Mouse (Mus musculus): ENCODE measurements around the gene Egfr. TPM values are rescaled to one million over a fixed set of nuclear protein-coding genes. Genes with fewer than 3 reads are reported as not detected.
A peak's percentile ranks its signal among the peaks of the same experiment; 100 is the strongest.

The Egfr gene
- polyA plus RNA-seq (2014; fragmentation: Nextera tagmentation; extraction: Ambion mirVana), result 2.4 and 3.7 TPM in 2 replicates

- ATAC-seq (replicated peaks; ENCODE audit: low FRiP score), result peak; percentile 74
- Histone ChIP-seq H3K27ac (ENCODE audit: low read depth, low read length) (no peak within 1 kb of the TSS), H3K36me3 (ENCODE audit: control insufficient read depth, insufficient read depth, low read length) (no peaks in the 10 kb centered on the region), H3K27me3 (replicated peaks; ENCODE audit: control insufficient read depth, insufficient read depth, low read length) (peaks cover 41% of the 10 kb centered on the region), H3K9ac (ENCODE audit: low read depth, low read length) (peak within 1 kb of the TSS; percentile 37), H3K4me2 (peak within 1 kb of the TSS; percentile 77), H3K9me3 (ENCODE audit: control insufficient read depth, low read length) (no peaks in the 10 kb centered on the region), H3K4me3 (ENCODE audit: low read depth, low read length) (peak within 1 kb of the TSS; percentile 59), H3K4me1 (replicated peaks; ENCODE audit: control insufficient read depth, insufficient read depth, low read length) (no peaks in the 10 kb centered on the region)
- 3% methylated on average over 21 of the region's 21 CpGs for WGBS
- peak; percentile 41 for DNase-seq (ENCODE audit: low spot score)
Measured at GRCm38 (mm10) chr11:16752007-16752348, at the start of gene Egfr. TSS of gene Egfr (plus strand) at chr11:16752203.

DNA sequence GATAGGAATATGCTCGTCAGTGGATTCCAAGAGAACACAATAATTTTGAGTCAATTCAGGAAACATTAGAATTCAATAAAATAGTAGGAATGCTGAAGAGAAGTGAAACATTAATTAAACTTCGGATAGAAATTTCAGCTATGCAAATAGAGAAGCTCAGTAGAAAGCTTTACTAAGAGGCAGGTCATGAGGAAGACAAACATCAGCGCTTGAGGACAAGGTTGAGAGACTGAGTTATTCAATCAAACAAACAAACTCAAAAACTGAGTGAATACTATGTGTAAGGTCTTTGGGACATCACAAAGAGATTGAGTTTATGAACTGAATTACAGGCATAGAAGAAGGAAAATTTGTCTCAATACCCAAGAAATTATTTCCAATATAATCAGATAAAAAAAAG is 48.8 kb upstream of the Egfr start:
- H3K27me3 ChIP-seq (replicated peaks; ENCODE audit: control insufficient read depth, insufficient read depth, low read length), result no peaks in the 10 kb centered on the region
- H3K4me3 ChIP-seq (ENCODE audit: low read depth, low read length), result no peak overlapping the region
- WGBS, result 79% methylated on average over 3 of the region's 3 CpGs
- no peaks in the 10 kb centered on the region for H3K9me3 ChIP-seq (ENCODE audit: control insufficient read depth, low read length)
- no peaks in the 10 kb centered on the region for H3K36me3 ChIP-seq (ENCODE audit: control insufficient read depth, insufficient read depth, low read length)
- DNase-seq (ENCODE audit: low spot score) (no peak), ATAC-seq (replicated peaks; ENCODE audit: low FRiP score) (no peak)
- no peak overlapping the region for H3K9ac ChIP-seq (ENCODE audit: low read depth, low read length)
- no peak overlapping the region for H3K27ac ChIP-seq (ENCODE audit: low read depth, low read length)
- H3K4me1 ChIP-seq (replicated peaks; ENCODE audit: control insufficient read depth, insufficient read depth, low read length), result no peaks in the 10 kb centered on the region
- no peak overlapping the region for H3K4me2 ChIP-seq

DNA sequence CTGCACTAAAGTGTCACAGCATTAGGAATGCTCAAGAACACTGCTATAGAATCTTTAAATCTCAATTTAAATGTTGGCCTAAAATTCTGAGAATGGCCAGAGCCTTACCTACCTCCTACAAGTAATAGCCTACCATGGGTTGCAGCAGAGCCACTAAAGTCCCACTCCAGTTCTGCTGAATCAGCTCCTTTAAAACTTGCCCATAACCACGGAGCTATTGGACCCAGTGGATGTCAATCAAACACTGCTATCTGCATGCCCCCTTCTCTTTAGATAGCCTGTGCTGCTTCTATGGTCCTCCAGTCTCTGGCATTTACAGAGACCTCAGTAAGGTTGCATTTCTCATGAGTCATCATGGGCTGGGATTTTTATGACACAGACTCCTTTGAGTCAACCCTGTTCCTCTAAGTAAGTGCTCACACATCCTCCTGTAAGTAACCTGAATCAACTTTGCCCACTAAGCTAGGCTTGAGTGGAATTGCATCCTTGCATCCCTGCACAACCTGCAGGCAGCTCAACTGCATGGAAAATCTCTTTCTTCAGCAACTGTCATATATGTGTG is 16.8 kb upstream of the Egfr start:
- no peaks in the 10 kb centered on the region for H3K4me1 ChIP-seq (replicated peaks; ENCODE audit: control insufficient read depth, insufficient read depth, low read length)
- H3K9ac ChIP-seq (ENCODE audit: low read depth, low read length), result no peak overlapping the region
- WGBS, result 26% methylated on average over 1 of the region's 1 CpGs
- ATAC-seq (replicated peaks; ENCODE audit: low FRiP score) (no peak), DNase-seq (ENCODE audit: low spot score) (no peak)
- H3K9me3 ChIP-seq (ENCODE audit: control insufficient read depth, low read length), result no peaks in the 10 kb centered on the region
- H3K27me3 ChIP-seq (replicated peaks; ENCODE audit: control insufficient read depth, insufficient read depth, low read length), result no peaks in the 10 kb centered on the region
- H3K4me3 ChIP-seq (ENCODE audit: low read depth, low read length), result no peak overlapping the region
- H3K27ac ChIP-seq (ENCODE audit: low read depth, low read length), result no peak overlapping the region
- H3K36me3 ChIP-seq (ENCODE audit: control insufficient read depth, insufficient read depth, low read length), result no peaks in the 10 kb centered on the region
- H3K4me2 ChIP-seq, result no peak overlapping the region

GRCm38 (mm10) chr11:16737323-16737722 is 14.7 kb upstream of the Egfr start:
- 64% methylated on average over 2 of the region's 2 CpGs for WGBS
- no peak overlapping the region for H3K4me3 ChIP-seq (ENCODE audit: low read depth, low read length)
- no peak for ATAC-seq (replicated peaks; ENCODE audit: low FRiP score)

DNA sequence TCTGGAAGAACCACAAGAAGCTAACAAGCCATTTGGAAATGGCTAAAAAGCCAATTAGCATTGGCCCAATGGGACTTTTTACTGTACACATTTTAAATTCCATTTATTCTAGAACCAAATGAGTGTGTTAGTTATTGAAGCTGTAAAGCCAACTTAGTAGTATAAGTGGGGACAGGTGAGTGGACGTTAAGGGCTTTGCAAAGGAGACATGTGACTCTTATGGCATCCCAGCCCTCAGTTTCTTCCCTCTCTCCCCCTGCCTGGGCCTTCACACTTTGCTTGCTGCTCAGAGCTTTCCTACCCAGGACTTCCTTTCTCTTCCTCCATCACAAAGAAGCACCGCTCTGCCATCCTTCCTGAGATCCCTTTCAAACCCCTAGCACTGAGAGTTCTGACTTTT is 13.3 kb upstream of the Egfr start:
- Histone ChIP-seq H3K27me3 (replicated peaks; ENCODE audit: control insufficient read depth, insufficient read depth, low read length) (no peaks in the 10 kb centered on the region), H3K9ac (ENCODE audit: low read depth, low read length) (no peak overlapping the region), H3K27ac (ENCODE audit: low read depth, low read length) (no peak overlapping the region), H3K4me2 (no peak overlapping the region), H3K9me3 (ENCODE audit: control insufficient read depth, low read length) (no peaks in the 10 kb centered on the region), H3K4me3 (ENCODE audit: low read depth, low read length) (no peak overlapping the region), H3K4me1 (replicated peaks; ENCODE audit: control insufficient read depth, insufficient read depth, low read length) (no peaks in the 10 kb centered on the region), H3K36me3 (ENCODE audit: control insufficient read depth, insufficient read depth, low read length) (no peaks in the 10 kb centered on the region)
- WGBS, result 64% methylated on average over 2 of the region's 2 CpGs
- ATAC-seq (replicated peaks; ENCODE audit: low FRiP score) (no peak), DNase-seq (ENCODE audit: low spot score) (no peak)

More at GRCm38 (mm10) chr11:16737323-16737722, 14.7 kb upstream of the Egfr start:
- Histone ChIP-seq H3K9ac (ENCODE audit: low read depth, low read length) (no peak overlapping the region), H3K4me1 (replicated peaks; ENCODE audit: control insufficient read depth, insufficient read depth, low read length) (no peaks in the 10 kb centered on the region), H3K9me3 (ENCODE audit: control insufficient read depth, low read length) (no peaks in the 10 kb centered on the region), H3K36me3 (ENCODE audit: control insufficient read depth, insufficient read depth, low read length) (no peaks in the 10 kb centered on the region), H3K27me3 (replicated peaks; ENCODE audit: control insufficient read depth, insufficient read depth, low read length) (no peaks in the 10 kb centered on the region), H3K4me2 (no peak overlapping the region), H3K27ac (ENCODE audit: low read depth, low read length) (no peak overlapping the region)
- DNase-seq (ENCODE audit: low spot score), result no peak

GRCm38 (mm10) chr11:16739155-16739554 is 12.8 kb upstream of the Egfr start:
- Histone ChIP-seq H3K4me3 (ENCODE audit: low read depth, low read length) (no peak overlapping the region), H3K27ac (ENCODE audit: low read depth, low read length) (no peak overlapping the region), H3K4me1 (replicated peaks; ENCODE audit: control insufficient read depth, insufficient read depth, low read length) (no peaks in the 10 kb centered on the region), H3K4me2 (no peak overlapping the region), H3K36me3 (ENCODE audit: control insufficient read depth, insufficient read depth, low read length) (no peaks in the 10 kb centered on the region), H3K9me3 (ENCODE audit: control insufficient read depth, low read length) (no peaks in the 10 kb centered on the region), H3K27me3 (replicated peaks; ENCODE audit: control insufficient read depth, insufficient read depth, low read length) (no peaks in the 10 kb centered on the region), H3K9ac (ENCODE audit: low read depth, low read length) (no peak overlapping the region)
- no peak for DNase-seq (ENCODE audit: low spot score)
- no peak for ATAC-seq (replicated peaks; ENCODE audit: low FRiP score)
- 46% methylated on average over 3 of the region's 3 CpGs for WGBS

DNA sequence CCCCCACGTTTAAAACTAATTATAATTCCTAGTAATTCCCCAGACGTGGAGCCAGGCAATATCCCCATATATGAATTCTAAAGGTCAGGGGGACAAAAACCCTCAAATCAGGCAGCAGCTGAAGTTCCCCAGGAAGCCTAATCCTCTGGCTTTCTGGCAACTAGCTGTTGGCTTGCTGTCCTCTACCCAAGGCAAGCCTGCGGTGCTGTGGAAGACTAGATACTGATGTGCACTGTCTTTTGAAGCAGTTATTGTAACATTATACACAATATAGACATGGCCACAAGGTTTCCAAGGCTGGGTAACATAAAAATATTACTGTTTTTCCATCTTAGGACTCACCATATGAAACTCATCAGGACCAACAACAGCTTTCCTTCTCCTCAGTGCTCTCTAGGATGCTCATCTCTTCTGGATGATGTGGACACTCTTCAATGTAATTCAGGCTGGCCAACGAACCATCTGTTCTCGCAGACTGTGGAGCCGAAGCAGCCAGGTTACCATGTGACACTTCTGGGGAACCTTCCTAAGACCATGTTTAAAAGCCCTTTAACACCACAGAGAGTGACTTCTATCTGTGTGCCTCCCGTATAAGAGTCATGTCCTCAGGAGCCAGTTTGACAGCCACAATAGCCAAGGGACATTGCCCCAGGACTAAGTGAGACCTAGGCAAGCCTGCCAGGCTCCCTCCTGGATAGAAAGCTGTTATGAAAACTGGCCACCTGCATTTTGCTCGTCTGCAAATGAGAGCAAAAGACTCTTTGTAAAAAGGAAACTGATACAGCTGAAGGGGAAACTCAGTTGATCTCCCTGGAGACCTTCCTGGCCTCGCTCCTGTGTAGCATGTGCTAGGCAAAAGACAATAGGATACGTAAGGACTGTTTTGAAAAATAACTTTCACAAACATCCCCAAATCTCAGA is 11.1 kb upstream of the Egfr start:
- Histone ChIP-seq H3K27ac (ENCODE audit: low read depth, low read length) (no peak overlapping the region), H3K27me3 (replicated peaks; ENCODE audit: control insufficient read depth, insufficient read depth, low read length) (no peaks in the 10 kb centered on the region), H3K4me2 (no peak overlapping the region), H3K36me3 (ENCODE audit: control insufficient read depth, insufficient read depth, low read length) (no peaks in the 10 kb centered on the region), H3K4me3 (ENCODE audit: low read depth, low read length) (no peak overlapping the region), H3K9ac (ENCODE audit: low read depth, low read length) (no peak overlapping the region), H3K9me3 (ENCODE audit: control insufficient read depth, low read length) (no peaks in the 10 kb centered on the region), H3K4me1 (replicated peaks; ENCODE audit: control insufficient read depth, insufficient read depth, low read length) (no peaks in the 10 kb centered on the region)
- 70% methylated on average over 10 of the region's 10 CpGs for WGBS
- DNase-seq (ENCODE audit: low spot score) (no peak), ATAC-seq (replicated peaks; ENCODE audit: low FRiP score) (no peak)

DNA sequence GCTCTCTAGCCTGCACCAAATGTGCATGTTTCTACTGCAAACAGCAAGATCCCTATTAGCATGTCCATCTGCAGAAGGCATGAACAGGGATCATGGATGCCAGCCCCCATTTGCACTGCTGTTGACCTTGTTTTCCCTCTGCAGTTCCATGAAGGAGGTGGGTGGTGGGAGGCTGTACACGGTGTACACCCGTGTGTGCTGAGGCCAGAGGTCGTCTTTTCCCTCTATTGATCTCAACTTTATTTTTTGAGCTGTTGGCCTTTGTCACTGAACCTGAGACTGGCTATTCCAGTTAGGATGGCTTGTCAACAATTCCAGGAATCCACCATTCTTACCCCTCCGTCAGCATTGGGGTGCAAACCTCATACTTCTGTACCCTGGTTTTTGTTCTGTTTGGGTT is 9.8 kb upstream of the Egfr start:
- ATAC-seq (replicated peaks; ENCODE audit: low FRiP score) (no peak), DNase-seq (ENCODE audit: low spot score) (no peak)
- Histone ChIP-seq H3K27ac (ENCODE audit: low read depth, low read length) (no peak overlapping the region), H3K36me3 (ENCODE audit: control insufficient read depth, insufficient read depth, low read length) (no peaks in the 10 kb centered on the region), H3K27me3 (replicated peaks; ENCODE audit: control insufficient read depth, insufficient read depth, low read length) (no peaks in the 10 kb centered on the region), H3K4me1 (replicated peaks; ENCODE audit: control insufficient read depth, insufficient read depth, low read length) (no peaks in the 10 kb centered on the region), H3K4me3 (ENCODE audit: low read depth, low read length) (no peak overlapping the region), H3K9me3 (ENCODE audit: control insufficient read depth, low read length) (no peaks in the 10 kb centered on the region), H3K4me2 (no peak overlapping the region), H3K9ac (ENCODE audit: low read depth, low read length) (no peak overlapping the region)
- WGBS, result 68% methylated on average over 4 of the region's 4 CpGs

GRCm38 (mm10) chr11:16742821-16743220 is 9.2 kb upstream of the Egfr start:
- Histone ChIP-seq H3K27ac (ENCODE audit: low read depth, low read length) (no peak overlapping the region), H3K4me1 (replicated peaks; ENCODE audit: control insufficient read depth, insufficient read depth, low read length) (no peaks in the 10 kb centered on the region), H3K4me3 (ENCODE audit: low read depth, low read length) (no peak overlapping the region), H3K4me2 (no peak overlapping the region), H3K36me3 (ENCODE audit: control insufficient read depth, insufficient read depth, low read length) (no peaks in the 10 kb centered on the region), H3K9me3 (ENCODE audit: control insufficient read depth, low read length) (no peaks in the 10 kb centered on the region), H3K9ac (ENCODE audit: low read depth, low read length) (no peak overlapping the region), H3K27me3 (replicated peaks; ENCODE audit: control insufficient read depth, insufficient read depth, low read length) (no peaks in the 10 kb centered on the region)
- 87% methylated on average over 2 of the region's 2 CpGs for WGBS
- ATAC-seq (replicated peaks; ENCODE audit: low FRiP score), result no peak
- no peak for DNase-seq (ENCODE audit: low spot score)

Measured in liver, embryonic 11.5 days (tissue).